Mouse (Mus musculus) splenic B cell, adult 2 months (primary cell): ENCODE measurements at regions not wholly inside any gene's neighbourhood (a gene's known extent, or its start where the extent isn't known, plus 50 kb on each side); places are given as distances from the start of the nearest gene placed in this dataset.
"Not testable (repeated sequence)": the region's sequence is repeated elsewhere in the genome, so short reads cannot be mapped to it uniquely, and the experiment has no call there.

ENCODE experiments used
- DNase-seq: peaks from one replicate; pipeline ENCODE4 v3.0.0-alpha.2; 2011; ENCODE audit warnings: low read depth, low spot score
- H3K27me3 ChIP-seq: 2 replicates; pipeline ENCODE4 v1.6.1; 2012; ENCODE audit warnings: mild to moderate bottlenecking, low read length, moderate library complexity, mixed read lengths; ENCODE audit not compliant: control insufficient read depth, poor library complexity, insufficient read depth, severe bottlenecking
- H3K36me3 ChIP-seq: 2 replicates; pipeline ENCODE4 v1.6.1; 2012; ENCODE audit warnings: mild to moderate bottlenecking, low read length, moderate library complexity, mixed read lengths; ENCODE audit not compliant: control insufficient read depth, poor library complexity, insufficient read depth, severe bottlenecking

- H3K27me3 ChIP-seq, DNase-seq, H3K36me3 ChIP-seq: not testable (repeated sequence)
Observed at GRCm38 (mm10) chr15:53984006-53984405, 99.3 kb downstream of the Gm7489 start.

DNA sequence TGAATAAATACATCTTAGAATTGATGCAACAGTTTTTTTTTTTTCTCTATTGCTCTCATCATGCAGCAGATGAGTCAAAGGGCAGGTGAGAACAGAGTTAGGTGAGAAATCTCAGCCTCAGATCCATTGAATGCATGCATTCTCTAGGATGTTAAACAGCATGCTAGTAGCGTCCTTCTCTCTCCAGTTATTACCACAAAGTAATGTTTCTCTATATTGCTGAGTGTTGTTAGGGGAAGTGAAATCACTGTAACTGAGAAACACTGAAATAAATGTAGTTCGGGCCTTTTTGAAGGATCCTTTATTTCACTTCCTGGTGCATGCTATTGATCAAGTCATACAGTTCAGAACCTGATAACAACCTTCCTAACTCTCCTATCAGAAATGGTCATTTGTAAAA is 105.2 kb downstream of the Gm7489 start:
- no peaks in the 10 kb centered on the region for H3K27me3 ChIP-seq
- DNase-seq = no peak
- no peaks in the 10 kb centered on the region for H3K36me3 ChIP-seq

GRCm38 (mm10) chr15:53995199-53995868 is 110.6 kb downstream of the Gm7489 start:
- Histone ChIP-seq H3K27me3 (no peaks in the 10 kb centered on the region), H3K36me3 (no peaks in the 10 kb centered on the region)
- no peak for DNase-seq

- DNase-seq = no peak
Observed at GRCm38 (mm10) chr15:53998600-53999290, 114.0 kb downstream of the Gm7489 start.

GRCm38 (mm10) chr15:54033756-54034155 is 149.1 kb downstream of the Gm7489 start:
- DNase-seq = no peak
- H3K27me3 ChIP-seq = no peaks in the 10 kb centered on the region
- no peaks in the 10 kb centered on the region for H3K36me3 ChIP-seq

More at GRCm38 (mm10) chr15:53998600-53999290, 114.0 kb downstream of the Gm7489 start:
- Histone ChIP-seq H3K36me3 (no peaks in the 10 kb centered on the region), H3K27me3 (no peaks in the 10 kb centered on the region)

GRCm38 (mm10) chr15:54050711-54051110 is 166.0 kb downstream of the Gm7489 start:
- Histone ChIP-seq H3K27me3 (no peaks in the 10 kb centered on the region), H3K36me3 (no peaks in the 10 kb centered on the region)
- DNase-seq = no peak

- H3K27me3 ChIP-seq = no peaks in the 10 kb centered on the region
- H3K36me3 ChIP-seq = no peaks in the 10 kb centered on the region
- peak; percentile 3 for DNase-seq
Observed at GRCm38 (mm10) chr15:54070005-54070634, 185.4 kb downstream of the Gm7489 start.

DNA sequence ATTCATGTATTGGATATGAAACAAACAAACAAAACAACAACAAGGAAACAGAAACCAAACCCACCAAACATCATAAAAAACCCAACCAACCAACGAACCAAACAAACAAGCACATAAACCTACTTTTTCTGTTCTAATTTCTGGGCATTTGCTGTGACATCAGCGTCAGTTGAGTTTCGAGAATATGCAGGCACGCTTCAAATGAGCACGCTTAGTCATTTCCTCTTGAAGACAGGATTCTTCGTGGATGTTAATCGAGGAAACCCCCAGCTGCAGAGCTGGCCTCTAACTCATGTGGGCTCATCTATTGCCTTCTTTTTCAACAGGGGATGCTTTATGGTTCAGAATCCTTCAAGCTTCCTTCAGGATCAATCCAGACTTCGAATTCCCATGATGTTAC is 187.0 kb downstream of the Gm7489 start:
- DNase-seq = no peak
- Histone ChIP-seq H3K36me3 (no peaks in the 10 kb centered on the region), H3K27me3 (no peaks in the 10 kb centered on the region)

DNA sequence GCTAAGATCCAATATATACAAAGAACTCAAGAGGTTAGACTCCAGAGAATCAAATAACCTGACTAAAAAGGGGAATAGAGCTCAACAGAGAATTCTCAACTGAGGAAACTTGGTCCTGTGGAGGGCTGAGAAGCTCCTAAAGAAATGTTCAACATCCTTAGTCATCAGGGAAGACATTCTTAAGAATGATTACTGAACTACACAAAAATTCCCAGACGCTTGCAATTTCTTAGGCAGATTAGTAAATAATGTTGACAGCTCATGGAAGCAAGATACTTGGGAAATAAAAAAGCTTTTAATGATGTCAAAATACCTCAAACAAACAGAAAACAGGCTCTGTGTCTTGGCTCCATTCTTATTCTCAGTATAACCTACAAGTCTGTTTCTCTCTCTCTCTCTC is 206.6 kb downstream of the Gm7489 start:
- no peaks in the 10 kb centered on the region for H3K36me3 ChIP-seq
- no peaks in the 10 kb centered on the region for H3K27me3 ChIP-seq
- no peak for DNase-seq

DNA sequence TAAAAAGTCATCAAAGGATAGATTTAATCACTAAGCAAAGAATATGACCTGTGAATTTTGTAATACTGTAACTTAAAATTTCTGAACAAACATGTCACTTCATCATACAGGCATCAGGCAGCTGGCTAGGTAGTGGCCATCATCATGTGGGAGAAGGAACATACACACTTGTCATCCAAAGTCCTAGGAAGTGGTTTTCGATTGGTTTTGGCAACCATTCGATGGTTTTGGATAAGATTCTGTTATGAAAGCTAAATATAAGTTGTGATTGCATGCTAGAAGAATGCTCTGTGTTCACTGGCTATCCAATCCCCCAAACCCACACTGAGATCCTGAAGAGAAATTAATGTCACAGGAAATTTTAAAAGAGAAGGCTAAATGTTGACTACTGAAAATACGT is 207.7 kb downstream of the Gm7489 start:
- H3K36me3 ChIP-seq = no peaks in the 10 kb centered on the region
- no peaks in the 10 kb centered on the region for H3K27me3 ChIP-seq
- no peak for DNase-seq

GRCm38 (mm10) chr15:54097498-54097897 is 212.8 kb downstream of the Gm7489 start:
- no peaks in the 10 kb centered on the region for H3K36me3 ChIP-seq
- H3K27me3 ChIP-seq = no peaks in the 10 kb centered on the region
- DNase-seq = no peak

GRCm38 (mm10) chr15:54112406-54112805 is 227.7 kb downstream of the Gm7489 start:
- no peak for DNase-seq
- Histone ChIP-seq H3K36me3 (no peaks in the 10 kb centered on the region), H3K27me3 (no peaks in the 10 kb centered on the region)

GRCm38 (mm10) chr15:54114096-54114512 is 229.4 kb downstream of the Gm7489 start:
- no peaks in the 10 kb centered on the region for H3K27me3 ChIP-seq
- no peak for DNase-seq
- no peaks in the 10 kb centered on the region for H3K36me3 ChIP-seq

- no peaks in the 10 kb centered on the region for H3K36me3 ChIP-seq
- DNase-seq = no peak
- H3K27me3 ChIP-seq = no peaks in the 10 kb centered on the region
Observed at GRCm38 (mm10) chr15:54117967-54118538, 233.3 kb downstream of the Gm7489 start.

DNA sequence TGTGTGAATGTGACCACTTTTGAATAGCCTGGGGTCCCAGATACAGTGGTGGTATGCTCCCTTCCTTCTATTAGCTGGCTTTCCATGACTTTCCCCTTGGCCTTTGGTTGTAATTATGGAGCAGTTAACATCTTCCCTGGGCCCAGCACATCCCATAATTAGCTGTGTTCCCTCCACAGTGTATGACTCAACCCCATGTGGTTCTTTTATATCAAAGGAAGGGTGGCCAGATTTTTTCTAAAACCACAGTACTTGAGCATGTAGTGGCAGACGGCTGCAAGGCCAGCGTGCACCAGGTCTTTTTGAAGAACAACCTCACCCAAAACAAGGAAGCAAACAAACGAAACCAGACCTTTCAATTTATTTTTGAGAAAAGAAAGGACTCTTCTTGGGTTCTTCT is 235.8 kb downstream of the Gm7489 start:
- no peak for DNase-seq
- H3K36me3 ChIP-seq = no peaks in the 10 kb centered on the region
- no peaks in the 10 kb centered on the region for H3K27me3 ChIP-seq
